Mouse (Mus musculus) heart, embryonic 14.5 days (tissue): ENCODE results near the gene Tnp1. TPM values are rescaled to one million over a fixed set of nuclear protein-coding genes. Genes with fewer than 3 reads are reported as not detected.

Experiments used
- ATAC-seq: fragments of 200-750 bp; cut with Nextera tagmentation; 2 replicates; pipeline ENCODE4 v1.8.0; 2017; ENCODE audit warnings: low read depth, moderate TSS enrichment; ENCODE audit not compliant: insufficient number of reproducible peaks, insufficient read depth, low FRiP score
- H3K27ac ChIP-seq, 2 experiments: fragments of 200-500 bp in 1 of 2; fragments of 300-500 bp in 1 of 2; sonication (generic) in 1 of 2; replicated peaks in 1 of 2; 2 replicates each; pipeline ENCODE4 v1.5.1; 2012 to 2014; ENCODE audit warnings: low read depth in 2 of 2, low read length in 2 of 2, control low read depth in 1 of 2, mild to moderate bottlenecking in 1 of 2, mixed read lengths in 1 of 2; ENCODE audit not compliant: control insufficient read depth in 1 of 2, insufficient read depth in 1 of 2
- H3K27me3 ChIP-seq: fragments of 300-500 bp; sonication (generic); 2 replicates; pipeline ENCODE4 v1.6.1; 2014; ENCODE audit warnings: mild to moderate bottlenecking, low read length, control low read depth; ENCODE audit not compliant: control insufficient read depth, insufficient read depth
- H3K36me3 ChIP-seq: fragments of 300-500 bp; sonication (generic); 2 replicates; pipeline ENCODE4 v1.6.1; 2014; ENCODE audit warnings: mild to moderate bottlenecking, control low read depth, low read length, mixed read lengths; ENCODE audit not compliant: control insufficient read depth, insufficient read depth
- H3K4me1 ChIP-seq, 2 experiments: fragments of 200-500 bp in 1 of 2; fragments of 300-500 bp in 1 of 2; sonication (generic) in 1 of 2; 2 replicates each; pipeline ENCODE4 v1.6.1; 2012 to 2014; ENCODE audit warnings: low read length in 2 of 2, control low read depth in 1 of 2, mixed read lengths in 1 of 2; ENCODE audit not compliant: control insufficient read depth in 2 of 2, insufficient read depth in 2 of 2
- H3K4me2 ChIP-seq: fragments of 300-500 bp; sonication (generic); 2 replicates; pipeline ENCODE4 v1.6.1; 2014; ENCODE audit warnings: mild to moderate bottlenecking, low read length
- H3K4me3 ChIP-seq, 2 experiments: fragments of 200-500 bp in 1 of 2; fragments of 300-500 bp in 1 of 2; sonication (generic) in 1 of 2; 2 replicates each; pipeline ENCODE4 v1.5.1; 2012 to 2014; ENCODE audit warnings: low read length in 2 of 2, mild to moderate bottlenecking in 2 of 2, control low read depth in 1 of 2, low read depth in 1 of 2, moderate library complexity in 1 of 2; ENCODE audit not compliant: control insufficient read depth in 1 of 2, insufficient read depth in 1 of 2
- H3K9ac ChIP-seq: fragments of 300-500 bp; sonication (generic); 2 replicates; pipeline ENCODE4 v1.6.1; 2014; ENCODE audit warnings: mild to moderate bottlenecking, low read length
- H3K9me3 ChIP-seq: fragments of 300-500 bp; sonication (generic); 2 replicates; pipeline ENCODE4 v1.6.1; 2016; ENCODE audit warnings: low read length, control low read depth; ENCODE audit not compliant: control insufficient read depth
- WGBS: fragments of 180-500 bp; shearing (Covaris S2); extraction: QIAGEN DNeasy Blood & Tissue Kit; methylation state at CpG from one replicate; pipeline ENCODE4 v1.1.7; 2014; 5-methylcytosine and 5-hydroxymethylcytosine counted together
- polyA plus RNA-seq: library from polyadenylated mRNA; unstranded; fragments of >200 nt; fragmentation: Nextera tagmentation; extraction: Ambion mirVana; gene quantifications from 2 replicates; pipeline ENCODE4 v1.2.1, GENCODE M21; 2014

Tnp1 gene
- polyA plus RNA-seq, 1 experiment from 2014 or later, result not detected

- Histone ChIP-seq H3K36me3 (no peaks in the 10 kb centered on the region), H3K9ac (no peak overlapping the region), H3K4me1 (peaks cover 2 to 4% of the 10 kb centered on the region in 2 experiments; a peak in 2 of 4 replicates), H3K27me3 (no peaks in the 10 kb centered on the region), H3K4me2 (no peak overlapping the region), H3K4me3 (no peak overlapping the region), H3K27ac (no peak overlapping the region), H3K9me3 (no peaks in the 10 kb centered on the region)
- WGBS, result 46% methylated on average over 5 of the region's 5 CpGs
- ATAC-seq, result no peak
Observed at GRCm38 (mm10) chr1:73002637-73003036, 13.1 kb downstream of the Tnp1 start.

GRCm38 (mm10) chr1:73001961-73002360, 13.7 kb downstream of the Tnp1 start:
- Histone ChIP-seq H3K4me1 (peaks cover 2 to 4% of the 10 kb centered on the region in 2 experiments; a peak in 2 of 4 replicates), H3K4me3 (no peak overlapping the region), H3K9ac (no peak overlapping the region), H3K36me3 (no peaks in the 10 kb centered on the region), H3K4me2 (no peak overlapping the region), H3K9me3 (no peaks in the 10 kb centered on the region), H3K27me3 (no peaks in the 10 kb centered on the region), H3K27ac (no peak overlapping the region)
- no peak for ATAC-seq
- WGBS, result 75% methylated on average over 5 of the region's 5 CpGs

GRCm38 (mm10) chr1:72994751-72995528, 20.8 kb downstream of the Tnp1 start:
- 85% methylated on average over 5 of the region's 5 CpGs for WGBS
- no peaks in the 10 kb centered on the region for H3K27me3 ChIP-seq
- no peak for ATAC-seq

GRCm38 (mm10) chr1:72992944-72993464, 22.7 kb downstream of the Tnp1 start:
- no peaks in the 10 kb centered on the region; a peak in 1 of 4 replicates for H3K4me1 ChIP-seq
- H3K9ac ChIP-seq, result no peak overlapping the region
- H3K27me3 ChIP-seq, result no peaks in the 10 kb centered on the region
- H3K4me3 ChIP-seq, result no peak overlapping the region
- no peak overlapping the region for H3K4me2 ChIP-seq
- no peaks in the 10 kb centered on the region for H3K9me3 ChIP-seq
- no peak overlapping the region for H3K27ac ChIP-seq
- WGBS, result 86% methylated on average over 2 of the region's 2 CpGs
- ATAC-seq, result no peak
- no peaks in the 10 kb centered on the region for H3K36me3 ChIP-seq

More at GRCm38 (mm10) chr1:72994751-72995528, 20.8 kb downstream of the Tnp1 start:
- Histone ChIP-seq H3K36me3 (no peaks in the 10 kb centered on the region), H3K4me2 (no peak overlapping the region), H3K9me3 (no peaks in the 10 kb centered on the region), H3K4me3 (no peak overlapping the region), H3K9ac (no peak overlapping the region), H3K4me1 (peaks cover 2 to 4% of the 10 kb centered on the region in 2 experiments; a peak in 3 of 4 replicates), H3K27ac (no peak overlapping the region)

GRCm38 (mm10) chr1:72992209-72992608, 23.5 kb downstream of the Tnp1 start:
- Histone ChIP-seq H3K4me2 (no peak overlapping the region), H3K4me1 (no peaks in the 10 kb centered on the region; a peak in 1 of 4 replicates), H3K9ac (no peak overlapping the region), H3K4me3 (no peak overlapping the region), H3K27me3 (no peaks in the 10 kb centered on the region), H3K27ac (no peak overlapping the region), H3K36me3 (no peaks in the 10 kb centered on the region), H3K9me3 (no peaks in the 10 kb centered on the region)
- no peak for ATAC-seq
- WGBS, result 71% methylated on average over 2 of the region's 2 CpGs

GRCm38 (mm10) chr1:72988904-72989303, 26.8 kb downstream of the Tnp1 start:
- 62% methylated on average over 3 of the region's 3 CpGs for WGBS

GRCm38 (mm10) chr1:72986715-72987114, 29.0 kb downstream of the Tnp1 start:
- Histone ChIP-seq H3K9ac (no peak overlapping the region), H3K4me3 (no peak overlapping the region), H3K9me3 (no peaks in the 10 kb centered on the region), H3K27me3 (no peaks in the 10 kb centered on the region), H3K4me1 (no peaks in the 10 kb centered on the region; a peak in 1 of 4 replicates), H3K4me2 (no peak overlapping the region), H3K36me3 (no peaks in the 10 kb centered on the region), H3K27ac (no peak overlapping the region)
- WGBS, result 50% methylated on average over 4 of the region's 4 CpGs
- no peak for ATAC-seq

More at GRCm38 (mm10) chr1:72988904-72989303, 26.8 kb downstream of the Tnp1 start:
- Histone ChIP-seq H3K27ac (no peak overlapping the region), H3K9me3 (no peaks in the 10 kb centered on the region), H3K27me3 (no peaks in the 10 kb centered on the region), H3K36me3 (no peaks in the 10 kb centered on the region), H3K4me2 (no peak overlapping the region), H3K9ac (no peak overlapping the region), H3K4me1 (no peaks in the 10 kb centered on the region; a peak in 1 of 4 replicates), H3K4me3 (no peak overlapping the region)
- no peak for ATAC-seq
